Mouse (Mus musculus) forebrain, embryonic 14.5 days (tissue): Measurements from ENCODE around the gene Smco3. TPM values are rescaled to one million over a fixed set of nuclear protein-coding genes. Genes with fewer than 3 reads are reported as not detected.

Experiments
- microRNA-seq: library from miRNA; unstranded; fragments of <30 nt; microRNA quantifications from one replicate; pipeline ENCODE4, GENCODE M21; 2016
- polyA plus RNA-seq: library from polyadenylated mRNA; unstranded; fragments of >200 nt; fragmentation: Nextera tagmentation; extraction: Ambion mirVana; gene quantifications from 2 replicates; pipeline ENCODE4 v1.2.1, GENCODE M21; 2014

Gene Smco3
- polyA plus RNA-seq, 1 experiment from 2014 or later = 1.1 TPM

Small RNA genes lying within 50 kb of the gene (microRNA-seq; reads per million reads assigned to microRNA genes)
- not detected for gene Gm44364

Other genes with a start within 250 kb of the Smco3 start
- gene Plbd1, start 173.5 kb downstream of the Smco3 start, polyA plus RNA-seq = 0.31 and 0.43 TPM in 2 replicates
- gene Gucy2c, start 53.7 kb downstream of the Smco3 start, polyA plus RNA-seq = 0.12 and 0.18 TPM in 2 replicates
- 0.61 and 1.5 TPM in 2 replicates for gene Hist4h4, start 31.0 kb downstream of the Smco3 start, polyA plus RNA-seq
- gene H2afj, start 27.2 kb downstream of the Smco3 start, polyA plus RNA-seq = 97.3 and 108 TPM in 2 replicates
- gene BC049715, start 7.8 kb downstream of the Smco3 start, polyA plus RNA-seq = 0.86 and 1.2 TPM in 2 replicates
- gene Wbp11, start 7.2 kb downstream of the Smco3 start, polyA plus RNA-seq = 65.3 and 76.5 TPM in 2 replicates
- 0.14 TPM in 1 of 2 replicates, not detected in the other for gene Art4, start 22.3 kb upstream of the Smco3 start, polyA plus RNA-seq
- gene Mgp, start 40.4 kb upstream of the Smco3 start, polyA plus RNA-seq = 5.0 and 9.4 TPM in 2 replicates
- 0.23 and 0.28 TPM in 2 replicates for gene Erp27, start 86.7 kb upstream of the Smco3 start, polyA plus RNA-seq
- gene Pde6h, start 88.4 kb upstream of the Smco3 start, polyA plus RNA-seq = not detected in 2 replicates
- gene Arhgdib, start 106.4 kb upstream of the Smco3 start, polyA plus RNA-seq = 17.9 and 18.8 TPM in 2 replicates